Mouse (Mus musculus) regulatory T cell (primary cell): ENCODE measurements around the gene Gm20838.
"Not testable (repeated sequence)": the region's sequence is repeated elsewhere in the genome, so short reads cannot be mapped to it uniquely, and the experiment has no call there.

Experiments
- in situ Hi-C: fragments of 300-600 bp; cut with MboI, MseI; formaldehyde crosslinking; loops from one replicate; pipeline ENCODE4 v1.15.1; 2025; ENCODE audit warnings: high pct_unique_total_duplicates

Gm20838 gene

DNA sequence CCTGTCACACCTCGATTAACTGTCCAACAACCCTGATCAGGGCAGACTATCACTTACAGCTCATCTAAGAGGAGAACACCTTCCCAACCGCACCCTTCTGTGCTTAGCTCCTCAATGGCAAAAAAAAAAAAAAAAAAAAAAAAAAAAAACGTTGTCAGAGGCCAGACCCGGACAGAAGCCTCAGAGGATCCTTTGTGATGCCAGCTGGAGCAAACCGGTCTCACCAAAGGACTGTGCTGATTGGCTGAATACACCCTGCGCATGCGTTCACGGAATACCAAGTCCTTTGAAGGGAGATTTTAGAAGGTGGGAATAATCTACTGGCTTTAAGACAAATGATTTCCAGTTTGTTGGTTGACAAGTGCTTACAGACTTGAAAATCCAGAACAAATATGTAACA lies at the start of gene Gm20838:
Gene Gm20838 (minus strand): TSS at position 101 of the 400 bp plus-strand sequence.
- in situ Hi-C loops: not testable (repeated sequence)
